Mouse (Mus musculus) stomach, postnatal 0 days (tissue): ENCODE measurements around the gene Fxyd1.

Source experiments
- CTCF ChIP-seq: IDR thresholded peaks from 2 replicates; pipeline ENCODE4 v1.5.1; 2016; ENCODE audit warnings: antibody characterized with exemption, low read depth, mild to moderate bottlenecking, moderate library complexity
- EP300 ChIP-seq: optimal IDR thresholded peaks from 2 replicates; pipeline ENCODE3; 2016; ENCODE audit warnings: antibody characterized with exemption

GRCm38 (mm10) chr7:31106166-31106565 is 49.2 kb upstream of the Fxyd1 start:
- no peak for TF ChIP-seq CTCF
- no peak for TF ChIP-seq EP300
